Mouse (Mus musculus) gastrocnemius, postnatal 10 days (tissue): ENCODE data around the gene Ncf1. TPM values are rescaled to one million over a fixed set of nuclear protein-coding genes. Genes with fewer than 3 reads are reported as not detected.

Experiments used
- DNase-seq: peaks from one replicate; pipeline ENCODE4 v3.0.0; 2021; ENCODE audit warnings: mixed read lengths
- total RNA-seq, 2 experiments: library from RNA; stranded (reverse); gene quantifications; 2 replicates each; pipeline ENCODE4 v1.2.3; 2021

Gene Ncf1
- total RNA-seq, 2 experiments from 2014 or later, result 3.4 to 4.7 TPM

DNA sequence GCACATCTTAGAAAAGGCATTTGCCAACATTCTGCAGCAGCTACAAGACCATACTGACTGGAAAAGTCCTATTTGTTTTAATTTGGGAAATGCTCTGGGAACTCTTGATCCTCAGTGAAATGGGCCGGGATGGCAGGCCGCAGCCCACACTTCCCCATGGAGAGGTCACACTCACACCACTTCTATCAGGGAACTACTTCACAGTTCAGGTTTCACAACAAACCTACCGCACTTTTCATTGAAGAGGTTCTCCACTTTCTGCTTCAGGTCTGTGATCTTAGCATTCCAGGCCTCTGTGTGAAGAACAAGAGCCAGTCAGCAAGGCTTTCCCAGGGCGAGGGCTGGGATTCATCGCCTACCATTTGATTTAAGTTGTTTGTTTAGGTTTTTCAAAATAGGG lies 15.5 kb upstream of the Ncf1 start:
- no peak for DNase-seq

DNA sequence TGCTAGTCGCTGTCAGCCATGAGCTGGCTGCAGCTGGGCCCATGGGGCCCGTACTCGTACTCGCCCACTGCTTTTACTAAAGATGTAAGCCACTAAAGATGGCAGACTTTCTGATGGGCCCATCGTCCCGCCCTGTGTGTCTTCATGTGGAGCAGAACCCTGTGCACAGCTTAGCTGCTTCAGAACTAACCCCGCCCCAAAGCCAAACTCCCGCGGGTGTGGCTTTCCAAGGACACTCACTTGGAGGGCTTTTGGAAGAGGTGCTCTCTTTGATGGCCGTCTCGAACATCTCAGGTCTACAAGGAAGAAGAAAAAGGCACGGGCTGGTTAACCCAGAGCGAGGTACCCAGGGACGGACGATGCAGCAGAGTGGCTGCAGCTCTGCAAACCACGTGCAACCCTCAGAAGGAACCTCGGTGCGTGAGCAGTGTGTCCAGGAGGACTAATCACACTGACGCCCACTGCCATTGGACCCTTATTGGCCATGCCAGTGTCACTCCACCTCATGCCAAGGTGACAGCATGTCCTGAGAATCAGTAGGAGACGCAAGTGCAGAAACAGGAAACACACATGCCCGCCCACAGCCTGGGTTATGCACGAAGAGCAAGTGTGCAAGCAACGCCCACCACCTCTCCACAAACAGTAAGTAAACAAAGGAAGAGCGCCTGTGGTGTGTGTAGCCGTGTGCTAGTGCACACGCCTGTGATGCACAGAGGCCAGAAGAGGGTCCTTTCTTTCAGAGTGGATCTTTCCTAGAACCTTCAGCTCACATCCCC lies 14.4 kb upstream of the Ncf1 start:
- no peak for DNase-seq

DNA sequence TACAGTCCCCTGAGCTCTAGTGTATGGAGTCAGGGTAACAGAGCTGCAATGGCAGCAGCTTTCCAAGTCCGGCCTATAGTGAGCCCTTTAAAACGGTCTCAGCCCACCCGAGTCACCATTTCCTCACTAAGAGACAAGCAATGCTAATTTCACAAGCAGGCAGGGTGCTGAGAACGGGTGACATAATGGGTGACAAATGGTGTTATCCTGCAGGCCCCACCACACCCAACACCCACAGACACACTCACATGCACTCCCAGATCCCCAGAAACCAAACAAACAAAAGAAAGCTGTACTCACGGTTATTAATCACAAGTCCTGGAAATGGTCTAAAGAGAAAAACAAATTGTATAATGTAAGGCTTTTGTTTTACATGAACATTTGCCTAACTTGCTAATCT lies 12.4 kb upstream of the Ncf1 start:
- DNase-seq, result no peak

DNA sequence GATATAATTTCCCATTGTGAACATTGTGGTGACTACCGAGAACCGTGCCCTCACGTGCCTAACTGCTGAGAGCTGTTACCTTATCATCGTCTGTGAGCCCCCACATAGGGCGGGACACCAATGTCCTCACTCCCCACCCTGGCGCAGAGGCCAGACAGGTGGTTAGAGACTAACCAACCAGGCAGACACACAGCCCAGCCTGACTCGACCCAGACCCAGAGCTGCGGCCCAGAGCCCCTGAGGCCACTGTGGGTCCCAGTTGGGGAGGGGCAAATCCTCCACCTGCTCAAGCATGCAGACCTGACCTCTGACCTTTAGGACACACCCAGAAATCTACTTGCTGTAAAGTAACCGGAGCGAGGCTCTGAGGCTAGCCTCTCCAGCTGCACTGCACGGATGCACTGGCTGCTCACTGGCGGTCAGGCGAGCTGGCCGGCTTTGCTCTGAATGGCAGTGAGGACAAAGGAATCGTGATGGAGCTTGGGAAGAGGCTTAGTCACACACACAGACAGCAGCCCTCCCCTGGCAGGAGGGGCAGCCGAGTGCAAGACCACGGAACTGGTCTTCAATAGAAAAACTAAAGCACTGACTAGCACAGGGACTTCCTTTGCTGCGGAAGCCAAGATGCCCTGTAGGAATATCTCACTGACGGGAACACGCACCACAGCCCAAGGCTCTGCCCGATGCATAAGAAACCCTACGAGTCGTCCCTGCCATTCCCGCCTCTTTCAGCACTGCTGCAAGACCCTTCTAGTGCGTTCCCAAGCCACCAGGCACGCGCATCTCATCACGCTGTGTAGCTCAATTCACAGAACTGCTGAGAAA lies 8.7 kb upstream of the Ncf1 start:
- DNase-seq, result no peak

DNA sequence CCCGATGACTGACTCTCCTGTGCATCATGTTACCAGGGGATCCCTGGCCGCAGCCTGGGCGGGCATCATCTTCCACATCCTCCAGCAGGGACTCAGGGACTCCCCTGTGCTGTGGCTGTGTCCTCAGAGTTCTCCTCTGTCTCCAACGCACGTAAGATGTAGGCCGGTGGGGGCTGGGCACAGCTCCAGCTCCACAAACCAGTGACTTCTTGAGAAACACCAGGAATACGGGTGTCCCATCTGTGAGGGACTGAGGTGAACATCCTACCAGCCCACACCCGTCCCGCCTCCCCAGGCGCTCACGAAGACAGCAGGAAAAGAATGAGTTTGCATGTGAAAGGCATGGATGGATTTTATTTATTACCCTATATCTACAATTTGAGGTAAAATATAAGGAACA lies 8.1 kb upstream of the Ncf1 start:
- DNase-seq, result no peak

DNA sequence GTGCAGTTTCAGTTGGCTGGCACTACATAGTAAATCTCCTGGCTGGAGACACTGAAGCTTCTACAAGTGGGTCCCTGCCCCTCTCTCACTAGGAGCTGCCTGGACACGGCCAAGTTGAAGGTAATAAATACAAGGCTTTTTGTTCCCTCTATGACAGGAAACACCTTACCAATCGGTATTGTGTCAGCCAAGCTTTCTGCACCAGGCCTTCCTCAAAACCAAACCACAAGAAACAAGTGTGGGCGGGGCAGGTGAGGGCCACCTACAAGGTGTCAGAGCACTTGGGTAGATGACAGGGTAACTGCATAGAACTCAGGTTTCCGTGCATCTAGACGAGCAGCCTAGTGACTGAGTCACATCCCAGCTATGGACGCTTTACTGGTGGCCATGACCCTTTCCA lies 7.4 kb upstream of the Ncf1 start:
- no peak for DNase-seq

DNA sequence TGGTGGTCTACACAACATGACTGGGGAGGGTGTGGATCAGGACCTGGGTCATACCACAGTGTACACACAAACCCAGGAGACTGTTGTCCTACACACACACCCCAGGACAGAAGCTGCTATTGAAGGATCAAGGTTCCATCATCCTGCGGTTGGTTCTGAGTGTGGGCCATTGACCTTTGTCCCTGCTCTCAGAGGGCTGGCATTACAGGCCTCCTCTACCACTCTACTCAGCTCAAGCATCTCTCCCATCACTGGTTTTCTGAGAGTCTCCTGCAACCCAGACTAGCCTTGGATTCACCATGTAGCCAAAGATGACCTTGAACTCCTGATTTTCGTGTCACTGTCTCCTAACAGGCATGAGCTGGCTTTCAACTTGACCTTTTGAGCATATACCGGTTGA lies 6.8 kb upstream of the Ncf1 start:
- DNase-seq, result no peak

DNA sequence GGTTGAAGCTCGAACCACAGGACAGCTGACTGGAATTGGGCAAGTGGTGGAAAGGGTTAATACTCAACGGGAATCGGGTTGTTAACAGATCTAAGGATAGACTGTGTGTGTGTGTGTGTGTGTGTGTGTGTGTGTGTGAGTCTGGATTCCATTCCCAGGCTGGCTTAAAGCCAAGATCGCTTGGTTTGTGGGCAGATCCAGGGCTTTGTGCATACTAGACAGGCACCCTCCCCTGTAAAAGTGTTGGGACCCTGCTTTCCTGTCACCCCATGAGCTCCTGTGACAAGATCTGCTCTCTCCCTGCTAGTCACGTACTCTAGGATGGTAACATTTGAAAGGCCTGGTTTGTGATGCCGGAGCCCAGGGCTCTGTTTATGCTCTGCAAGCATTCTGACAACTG lies 5.7 kb upstream of the Ncf1 start:
- peak; percentile 57 for DNase-seq

DNA sequence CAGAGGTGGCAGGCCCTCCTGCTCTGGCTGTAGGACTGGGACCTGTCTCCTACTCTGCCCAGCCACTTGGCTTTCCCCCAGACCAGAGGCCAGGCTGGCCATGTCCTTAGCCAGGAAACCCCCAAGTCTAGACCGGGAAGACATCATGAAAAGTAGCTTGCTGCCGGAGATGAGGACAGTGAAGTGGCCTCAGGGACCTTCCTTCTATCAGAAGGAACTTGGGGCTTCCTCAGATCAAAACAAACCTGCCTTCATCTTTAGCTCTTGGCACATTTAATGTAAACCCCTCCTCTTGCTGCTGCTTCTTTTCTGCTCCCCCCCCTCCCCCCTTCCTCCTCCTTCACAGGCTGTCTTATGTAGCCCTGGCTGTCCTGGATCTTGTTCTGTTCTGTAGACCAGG lies 4.8 kb upstream of the Ncf1 start:
- no peak for DNase-seq

DNA sequence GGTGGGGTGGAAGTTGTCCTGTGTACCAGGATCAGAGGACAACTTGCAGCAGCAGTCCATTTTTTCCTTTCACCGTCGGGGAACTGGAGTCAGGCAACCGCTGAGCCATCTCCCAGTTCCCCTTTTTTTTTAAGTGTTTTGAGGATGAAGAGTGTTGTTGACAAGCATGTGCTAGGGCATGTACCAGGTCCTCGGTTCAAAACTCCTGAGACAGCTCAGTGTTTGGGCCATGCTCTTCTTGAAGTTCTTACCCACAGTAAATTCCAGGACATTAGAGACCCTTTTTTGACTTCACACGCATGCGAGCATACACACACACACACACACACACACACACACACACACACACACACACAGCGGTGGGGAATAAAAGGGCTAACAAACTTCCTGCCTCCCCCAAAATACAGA lies 3.8 kb upstream of the Ncf1 start:
- no peak for DNase-seq

DNA sequence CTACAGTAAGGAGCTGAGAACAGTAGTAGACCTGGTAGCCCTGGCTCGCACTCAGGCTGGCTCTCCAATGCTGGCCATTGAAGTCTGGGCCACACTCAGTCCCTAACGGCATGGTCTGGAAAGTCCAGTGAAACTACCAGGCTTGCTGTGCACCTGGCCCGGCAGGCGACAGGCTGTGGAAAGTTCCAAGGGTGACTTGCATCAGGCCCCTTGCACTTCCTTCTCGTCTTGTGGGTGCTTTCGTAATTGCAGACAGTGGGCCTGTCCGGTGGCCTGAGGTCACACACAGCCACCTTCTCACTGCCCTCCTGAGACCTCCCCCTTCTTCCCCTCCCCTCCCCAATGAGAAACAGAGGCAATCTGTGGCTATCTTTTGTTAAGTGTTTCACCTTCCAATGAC lies 3.1 kb upstream of the Ncf1 start:
- no peak for DNase-seq

DNA sequence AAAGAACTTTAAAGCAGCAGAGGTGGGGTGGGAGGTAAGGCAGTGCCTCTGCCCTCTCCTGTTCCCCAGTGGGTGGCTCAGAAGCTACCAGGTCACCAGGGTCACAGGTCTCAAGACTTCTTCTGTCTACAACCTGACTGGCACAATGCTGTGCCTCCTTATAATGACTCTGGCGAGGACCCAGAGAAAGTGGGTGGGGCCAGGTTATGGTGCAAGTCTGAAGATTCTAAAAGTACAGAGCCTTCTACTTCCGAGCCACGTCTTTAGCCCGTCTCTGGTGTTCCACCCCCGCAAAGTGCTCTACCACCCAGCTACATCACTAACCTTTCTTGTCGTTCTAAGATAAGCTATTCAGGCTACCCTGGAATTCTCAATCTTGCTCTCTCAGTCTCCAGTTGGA lies 2.7 kb upstream of the Ncf1 start:
- no peak for DNase-seq

DNA sequence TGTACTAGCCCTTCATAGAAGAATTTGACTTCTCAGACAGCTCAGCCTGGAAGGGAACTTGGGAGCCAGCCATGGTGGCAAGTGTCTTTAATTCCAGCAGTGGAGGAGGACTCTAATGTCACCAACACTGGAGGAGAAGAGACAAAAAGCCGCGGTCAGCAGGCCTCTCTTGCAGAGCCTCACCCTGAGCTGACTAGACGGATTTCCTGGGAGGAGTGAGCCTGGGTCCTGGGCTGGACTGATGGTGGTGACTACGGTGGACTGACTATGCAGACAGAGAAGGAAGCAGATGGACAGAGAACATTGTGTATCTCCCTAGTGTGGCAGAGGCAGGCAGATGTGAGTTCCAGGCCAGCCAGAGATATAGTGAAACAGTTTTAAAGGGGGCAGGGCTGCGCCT lies 2.0 kb upstream of the Ncf1 start:
- DNase-seq, result no peak

DNA sequence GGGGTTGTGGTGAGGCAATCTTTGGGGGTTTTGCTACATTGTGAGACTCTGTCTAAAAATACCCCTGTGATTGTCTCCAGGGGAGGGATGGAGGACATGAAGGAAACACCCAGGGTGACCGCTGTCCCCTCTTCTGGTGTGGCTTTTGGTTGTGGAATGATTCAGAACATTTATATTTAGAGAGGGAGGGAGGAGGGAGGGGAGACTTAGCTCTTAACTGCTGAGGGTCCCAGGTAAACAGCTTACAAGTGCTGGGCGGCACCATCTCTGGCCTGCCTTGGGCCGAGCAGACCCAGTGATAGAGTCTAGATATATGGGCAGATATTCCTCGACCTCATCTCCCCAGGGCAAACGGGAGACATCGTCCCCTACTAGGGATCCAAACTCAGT lies 1.2 kb downstream of the Ncf1 start:
- no peak for DNase-seq

DNA sequence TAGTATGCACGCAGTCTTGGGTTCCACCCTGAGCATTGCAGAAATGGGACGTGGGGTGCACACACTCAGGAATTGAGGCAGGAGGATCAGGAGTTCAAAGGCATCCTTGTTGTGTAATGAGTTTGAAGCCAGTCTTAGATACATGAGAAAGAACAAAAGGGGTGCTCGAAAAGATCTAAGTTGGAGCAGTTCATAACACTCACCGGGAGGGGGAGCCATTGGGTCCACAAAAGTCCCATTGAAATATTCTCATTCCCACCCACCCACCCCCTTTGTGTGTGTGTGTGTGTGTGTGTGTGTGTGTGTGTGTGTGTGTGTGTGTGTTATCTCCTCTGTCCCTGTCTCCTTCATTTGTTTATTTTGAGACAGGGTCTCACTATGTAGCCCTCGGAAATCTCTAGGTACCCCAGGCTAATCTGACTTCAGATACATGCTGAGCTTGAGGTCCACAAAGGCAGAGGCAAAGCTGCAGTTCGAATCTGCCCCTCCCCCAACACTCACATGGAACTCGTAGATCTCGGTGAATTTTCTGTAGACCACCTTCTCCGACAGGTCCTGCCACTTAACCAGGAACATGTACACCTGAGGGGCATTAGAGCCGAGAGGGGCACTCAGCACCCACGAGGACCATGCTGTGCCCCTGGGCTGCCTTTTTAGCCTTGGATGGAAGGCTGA lies 1.7 kb downstream of the Ncf1 start:
- DNase-seq, result no peak

DNA sequence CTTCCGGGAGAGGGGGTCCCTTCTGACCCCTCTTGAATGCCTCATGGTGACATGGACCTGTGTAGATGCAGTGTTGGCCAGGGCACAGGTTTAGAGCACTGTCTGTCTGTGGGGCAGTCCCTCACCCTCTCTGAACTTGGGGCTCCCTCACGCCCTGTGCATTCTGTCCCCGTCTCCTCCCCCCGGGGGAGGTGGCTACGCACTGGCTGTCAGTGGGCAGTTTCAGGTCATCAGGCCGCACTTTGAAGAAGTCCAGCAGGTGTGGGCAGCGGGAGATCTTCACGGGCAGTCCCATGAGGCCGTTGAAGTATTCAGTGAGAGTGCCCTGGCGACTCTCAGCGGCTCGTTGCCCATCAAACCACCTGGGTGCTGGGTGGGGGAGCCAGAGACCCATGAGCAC lies 2.5 kb downstream of the Ncf1 start:
- DNase-seq, result no peak

DNA sequence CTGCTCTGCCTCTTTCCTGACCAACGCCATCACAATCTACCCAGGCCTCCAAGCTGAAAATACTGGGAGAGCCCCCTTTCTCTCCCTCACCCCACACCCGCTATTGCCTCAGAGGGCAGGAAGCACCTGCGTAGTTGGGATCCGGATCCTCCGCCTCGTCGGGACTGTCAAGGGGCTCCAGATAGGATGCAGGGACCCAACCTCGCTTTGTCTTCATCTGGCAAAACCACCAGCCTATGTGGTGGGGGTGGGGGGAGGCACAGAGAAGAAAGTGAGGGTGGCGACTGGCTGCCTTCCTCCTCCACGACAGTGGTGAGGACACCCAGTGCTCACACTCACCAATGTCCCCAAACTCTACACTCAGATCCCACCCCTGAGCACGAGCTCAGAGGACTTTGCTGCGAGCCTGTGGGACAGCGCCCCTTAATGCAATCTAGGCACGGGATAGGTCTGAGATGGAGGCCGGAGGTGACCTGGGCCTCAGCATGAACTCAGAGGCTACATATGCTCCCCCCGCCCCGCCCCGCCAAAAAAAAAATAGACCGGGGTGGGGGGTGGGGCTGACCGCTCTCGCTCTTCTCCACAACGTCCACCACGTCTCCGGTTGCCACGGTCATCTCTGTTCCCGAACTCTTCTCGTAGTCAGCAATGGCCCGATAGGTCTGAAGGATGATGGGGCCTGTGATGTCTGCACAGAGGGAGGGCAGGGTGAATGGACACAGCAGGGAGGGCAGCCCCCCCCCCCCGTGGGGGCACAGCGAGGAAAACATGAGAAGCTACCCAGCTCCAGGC lies 4.1 kb downstream of the Ncf1 start:
- no peak for DNase-seq

DNA sequence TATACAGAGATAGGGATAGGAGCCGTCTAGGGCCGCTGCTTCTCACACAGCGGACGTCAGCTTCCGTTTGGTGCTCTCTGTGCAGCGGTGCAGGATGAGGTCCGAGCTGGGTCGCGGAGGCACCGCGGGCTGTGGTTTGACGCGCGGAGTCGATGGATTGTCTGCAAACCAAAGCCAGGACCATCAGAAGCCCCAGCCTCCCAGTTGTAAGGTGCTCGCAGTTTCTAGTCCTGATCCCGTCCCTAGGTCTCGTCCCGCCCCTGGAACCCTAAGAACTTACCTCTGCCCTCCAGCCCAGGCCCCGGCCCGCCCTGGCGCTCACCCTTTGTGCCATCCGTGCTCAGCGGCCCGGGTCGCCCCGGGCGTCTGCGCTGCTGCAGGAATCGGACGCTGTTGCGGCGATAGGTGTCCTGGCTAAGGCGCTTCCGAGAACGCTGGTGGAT lies 7.7 kb downstream of the Ncf1 start:
- DNase-seq, result no peak

DNA sequence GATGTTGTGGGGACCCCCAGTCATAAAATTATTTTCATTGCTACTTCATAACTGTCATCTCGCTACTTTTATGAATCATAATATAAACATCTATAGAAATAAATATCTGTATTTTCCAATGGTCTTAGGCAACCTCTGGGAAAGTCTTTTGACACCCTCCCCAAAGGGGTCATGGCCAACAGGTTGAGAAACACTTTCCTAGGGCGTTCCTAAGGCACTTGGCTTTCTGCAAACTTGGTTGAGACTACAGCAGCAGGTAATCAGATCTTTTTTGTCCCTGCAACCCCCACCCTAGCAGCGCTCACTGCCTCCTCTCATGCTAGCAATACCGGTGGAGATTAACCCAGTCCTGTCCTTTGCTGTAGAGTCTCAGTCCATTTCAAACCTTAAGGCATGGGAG lies 8.1 kb downstream of the Ncf1 start:
- no peak for DNase-seq

DNA sequence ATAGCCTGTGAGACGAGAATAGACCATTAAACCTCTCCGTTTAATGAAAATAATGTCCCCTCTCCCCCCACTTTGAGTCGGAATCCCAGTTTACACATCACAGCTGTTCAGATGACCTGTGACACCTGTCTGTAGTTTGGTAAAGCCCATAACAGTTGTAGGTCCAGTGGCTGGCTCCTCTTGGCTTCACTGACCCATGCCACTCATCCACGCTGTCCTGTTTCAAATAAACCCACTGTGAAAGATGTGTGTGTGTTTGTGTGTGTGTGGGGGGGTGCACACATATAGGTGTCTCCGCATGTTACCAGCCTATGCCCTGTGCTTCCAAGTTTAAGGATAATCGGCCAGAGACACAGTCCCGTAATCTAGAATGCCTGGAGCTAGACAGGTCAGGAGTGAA lies 11.5 kb downstream of the Ncf1 start:
- no peak for DNase-seq

DNA sequence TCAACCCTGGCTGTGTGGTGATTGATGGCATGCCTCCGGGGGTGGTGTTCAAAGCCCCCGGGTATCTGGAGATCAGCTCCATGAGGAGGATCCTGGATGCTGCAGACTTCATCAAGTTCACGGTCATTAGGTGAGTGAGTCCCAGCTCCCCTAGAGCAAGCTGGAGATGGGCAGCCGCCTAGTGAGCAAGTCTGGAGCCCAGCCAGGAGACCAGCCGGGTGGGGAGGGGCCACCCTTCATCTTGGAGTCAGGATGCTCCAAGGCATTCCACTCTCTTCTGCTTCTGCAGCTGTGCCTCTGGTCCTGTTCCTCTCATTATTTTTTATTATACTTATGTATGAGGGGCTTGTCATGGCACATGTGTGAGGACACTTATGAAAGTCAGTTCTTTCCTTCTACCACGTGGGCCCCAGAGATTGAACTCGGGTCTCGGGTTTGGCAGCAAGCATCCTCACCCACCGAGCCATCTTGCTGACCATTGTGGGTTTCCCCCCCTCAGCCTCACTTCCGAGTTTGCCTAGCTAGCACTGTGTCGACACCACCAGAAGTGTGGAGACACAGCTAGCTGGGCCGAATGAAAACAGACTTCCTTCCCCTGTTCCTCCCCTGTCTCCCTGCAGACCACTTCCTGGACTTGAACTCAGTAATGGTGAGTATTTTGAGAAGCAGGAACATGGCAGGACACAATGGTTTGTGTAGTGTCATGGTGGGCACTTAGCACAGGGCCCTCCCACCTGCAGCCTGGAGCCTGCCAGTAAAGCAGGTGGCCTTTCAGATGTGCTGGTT lies 15.2 kb downstream of the Ncf1 start:
- DNase-seq, result no peak
